Mouse (Mus musculus) stomach, postnatal 0 days (tissue): ENCODE measurements around the gene Col8a2. TPM values are rescaled to one million over a fixed set of nuclear protein-coding genes. Genes with fewer than 3 reads are reported as not detected.

Experiments
- ATAC-seq: fragments of 200-750 bp; cut with Nextera tagmentation; 2 replicates; pipeline ENCODE4 v1.8.0; 2017; ENCODE audit not compliant: low FRiP score, low TSS enrichment
- DNase-seq: peaks from one replicate; pipeline ENCODE4 v3.0.0-alpha.2; 2016; ENCODE audit warnings: low spot score
- H3K27ac ChIP-seq: fragments of 300-500 bp; sonication (generic); replicated peaks from 2 replicates; pipeline ENCODE4 v1.5.1; 2014; ENCODE audit warnings: mild to moderate bottlenecking, control low read depth
- H3K27me3 ChIP-seq: fragments of 300-500 bp; sonication (generic); 2 replicates; pipeline ENCODE4 v1.6.1; 2014; ENCODE audit warnings: low read length; ENCODE audit not compliant: control insufficient read depth, insufficient read depth
- H3K36me3 ChIP-seq: fragments of 300-500 bp; sonication (generic); 2 replicates; pipeline ENCODE4 v1.6.1; 2014; ENCODE audit warnings: low read length, mixed read lengths; ENCODE audit not compliant: control insufficient read depth, insufficient read depth
- H3K4me1 ChIP-seq: fragments of 300-500 bp; sonication (generic); replicated peaks from 2 replicates; pipeline ENCODE4 v1.6.1; 2014; ENCODE audit warnings: antibody characterized with exemption; ENCODE audit not compliant: control insufficient read depth, insufficient read depth
- H3K4me2 ChIP-seq: fragments of 300-500 bp; sonication (generic); replicated peaks from 2 replicates; pipeline ENCODE4 v1.6.1; 2014; ENCODE audit warnings: low read depth, mild to moderate bottlenecking, control low read depth, moderate library complexity
- H3K4me3 ChIP-seq: fragments of 300-500 bp; sonication (generic); 2 replicates; pipeline ENCODE4 v1.5.1; 2014; ENCODE audit warnings: low read depth, low read length, control low read depth
- H3K9ac ChIP-seq: fragments of 300-500 bp; sonication (generic); 2 replicates; pipeline ENCODE4 v1.6.1; 2014; ENCODE audit warnings: mild to moderate bottlenecking, low read length, control low read depth, mixed read lengths
- H3K9me3 ChIP-seq: fragments of 300-500 bp; sonication (generic); 2 replicates; pipeline ENCODE4 v1.6.1; 2016; ENCODE audit warnings: low read length; ENCODE audit not compliant: control insufficient read depth
- CTCF ChIP-seq: IDR thresholded peaks from 2 replicates; pipeline ENCODE4 v1.5.1; 2016; ENCODE audit warnings: antibody characterized with exemption, low read depth, mild to moderate bottlenecking, moderate library complexity
- EP300 ChIP-seq: optimal IDR thresholded peaks from 2 replicates; pipeline ENCODE3; 2016; ENCODE audit warnings: antibody characterized with exemption
- WGBS: fragments of 180-500 bp; shearing (Covaris S2); extraction: QIAGEN DNeasy Blood & Tissue Kit; methylation state at CpG from one replicate; pipeline ENCODE4 v1.1.7; 2014; 5-methylcytosine and 5-hydroxymethylcytosine counted together
- polyA plus RNA-seq: library from polyadenylated mRNA; unstranded; fragments of >200 nt; fragmentation: Nextera tagmentation; extraction: Ambion mirVana; gene quantifications from 2 replicates; pipeline ENCODE4 v1.2.1, GENCODE M21; 2015

The Col8a2 gene
- polyA plus RNA-seq, 1 experiment from 2014 or later = 7.8 TPM

GRCm38 (mm10) chr4:126322646-126323045, 36.1 kb downstream of the Col8a2 start:
- Histone ChIP-seq H3K4me3 (no peak overlapping the region), H3K27ac (no peak overlapping the region), H3K9me3 (no peaks in the 10 kb centered on the region), H3K36me3 (no peaks in the 10 kb centered on the region; the same call in 1 of the 2 replicates), H3K4me1 (peaks cover 4% of the 10 kb centered on the region), H3K27me3 (no peaks in the 10 kb centered on the region), H3K9ac (no peak overlapping the region), H3K4me2 (no peak overlapping the region)
- whole genome bisulfite sequencing = 95% methylated on average over 13 of the region's 13 CpGs
- no peak for TF ChIP-seq EP300
- no peak for TF ChIP-seq CTCF
- DNase-seq = no peak
- ATAC-seq = no peak

GRCm38 (mm10) chr4:126324861-126325260, 38.3 kb downstream of the Col8a2 start:
- H3K27me3 ChIP-seq = no peaks in the 10 kb centered on the region
- peaks cover 4% of the 10 kb centered on the region for H3K4me1 ChIP-seq
- peak; percentile 12 for DNase-seq
- peak overlapping the region; percentile 60 for H3K4me2 ChIP-seq
- no peaks in the 10 kb centered on the region for H3K9me3 ChIP-seq
- no peak for ATAC-seq
- H3K9ac ChIP-seq = peak overlapping the region; percentile 48; the same call in 1 of the 2 replicates
- no peaks in the 10 kb centered on the region for H3K36me3 ChIP-seq
- 38% methylated on average over 13 of the region's 13 CpGs for WGBS
- no peak for TF ChIP-seq CTCF
- TF ChIP-seq EP300 = no peak
- H3K27ac ChIP-seq = no peak overlapping the region
- peak overlapping the region; percentile 31; the same call in 1 of the 2 replicates for H3K4me3 ChIP-seq

- H3K27ac ChIP-seq = no peak within 1 kb of the TSS
- H3K4me1 ChIP-seq = peaks cover 4% of the 10 kb centered on the region
- TF ChIP-seq CTCF (0 out of 2 replicates have a peak, but pooled peaks have one; percentile 8), EP300 (no peak)
- DNase-seq = peak; percentile 66
- no peaks in the 10 kb centered on the region for H3K9me3 ChIP-seq
- peak within 1 kb of the TSS; percentile 48; the same call in 1 of the 2 replicates for H3K9ac ChIP-seq
- no peaks in the 10 kb centered on the region for H3K36me3 ChIP-seq
- 7% methylated on average over 23 of the region's 23 CpGs for WGBS
- peak; percentile 36; the same call in 1 of the 2 replicates for ATAC-seq
- no peaks in the 10 kb centered on the region for H3K27me3 ChIP-seq
- peak within 1 kb of the TSS; percentile 60 for H3K4me2 ChIP-seq
- H3K4me3 ChIP-seq = peak within 1 kb of the TSS; percentile 31
Observed at GRCm38 (mm10) chr4:126325281-126325861, 38.8 kb downstream of the Col8a2 start, which contains the start of gene Tekt2. Tekt2 (minus strand) TSS chr4:126325688.

- no peak for DNase-seq
- TF ChIP-seq CTCF (peak; percentile 50; the same call in 1 of the 2 replicates), EP300 (no peak)
- 24% methylated on average over 6 of the region's 6 CpGs for WGBS
Observed at GRCm38 (mm10) chr4:126326036-126326435, 39.4 kb downstream of the Col8a2 start.

GRCm38 (mm10) chr4:126330295-126330694, 43.7 kb downstream of the Col8a2 start:
- DNase-seq (no peak), ATAC-seq (no peak)
- no peaks in the 10 kb centered on the region for H3K36me3 ChIP-seq
- H3K9ac ChIP-seq = no peak overlapping the region
- H3K9me3 ChIP-seq = no peaks in the 10 kb centered on the region
- 91% methylated on average over 4 of the region's 4 CpGs for WGBS
- H3K4me3 ChIP-seq = no peak overlapping the region
- no peak overlapping the region for H3K27ac ChIP-seq
- no peaks in the 10 kb centered on the region for H3K27me3 ChIP-seq
- no peak for TF ChIP-seq EP300
- no peak for TF ChIP-seq CTCF
- no peak overlapping the region for H3K4me2 ChIP-seq
- peaks cover 3% of the 10 kb centered on the region for H3K4me1 ChIP-seq

More at GRCm38 (mm10) chr4:126326036-126326435, 39.4 kb downstream of the Col8a2 start:
- no peak for ATAC-seq
- Histone ChIP-seq H3K4me2 (no peak overlapping the region), H3K9ac (no peak overlapping the region), H3K27me3 (no peaks in the 10 kb centered on the region), H3K9me3 (no peaks in the 10 kb centered on the region), H3K4me1 (peaks cover 4% of the 10 kb centered on the region), H3K27ac (no peak overlapping the region), H3K36me3 (no peaks in the 10 kb centered on the region), H3K4me3 (no peak overlapping the region)

GRCm38 (mm10) chr4:126331751-126332150, 45.2 kb downstream of the Col8a2 start:
- WGBS = 10% methylated on average over 1 of the region's 1 CpGs
- Histone ChIP-seq H3K27me3 (no peaks in the 10 kb centered on the region), H3K27ac (no peak overlapping the region), H3K4me3 (no peak overlapping the region), H3K9ac (no peak overlapping the region), H3K4me2 (no peak overlapping the region), H3K4me1 (no peaks in the 10 kb centered on the region), H3K36me3 (no peaks in the 10 kb centered on the region), H3K9me3 (no peaks in the 10 kb centered on the region)
- ATAC-seq = no peak
- TF ChIP-seq EP300 (no peak), CTCF (no peak)
- peak; percentile 13 for DNase-seq
